8 mouse cellular contexts compared by ENCODE assay signal in genomic region chr11:83291375-83292250, GRCm38 (mm10). TPM values are rescaled to one million over a fixed set of nuclear protein-coding genes. Genes with fewer than 3 reads are reported as not detected.
DNase-seq lines count a peak whose midpoint lies in the region; ATAC-seq and TF ChIP-seq lines count a peak whose summit lies in the region.

No protein-coding gene starts in this region.

- under 1% methylated on average over 38 of the region's 38 CpGs for WGBS in bone marrow, adult 2 months
- under 1% methylated on average over 37 of the region's 38 CpGs for WGBS in embryonic facial prominence, embryonic 15.5 days
- under 1% methylated on average over 38 of the region's 38 CpGs for WGBS in kidney, embryonic 15.5 days

- peak; percentile 99 for ATAC-seq in embryonic facial prominence, embryonic 15.5 days (ENCODE audit: insufficient number of reproducible peaks, low FRiP score, low TSS enrichment, low read depth)
- ATAC-seq in kidney, embryonic 15.5 days (replicated peaks; ENCODE audit: low FRiP score), result peak; percentile 99
- ATAC-seq in monocyte, adult 5-6 weeks (replicated peaks; ENCODE audit: insufficient number of reproducible peaks, low FRiP score, low TSS enrichment, poor library complexity, severe bottlenecking), result peak; percentile 100

- H3K9ac ChIP-seq in embryonic facial prominence, embryonic 15.5 days, result peak overlapping the region; percentile 65
- H3K9ac ChIP-seq in kidney, embryonic 15.5 days, result peak overlapping the region; percentile 79

- H3K9me3 ChIP-seq in embryonic facial prominence, embryonic 15.5 days (replicated peaks), result no peaks in the 10 kb centered on the region
- H3K9me3 ChIP-seq in kidney, embryonic 15.5 days (replicated peaks), result no peaks in the 10 kb centered on the region

- TF ChIP-seq POLR2A in bone marrow, adult 2 months (IDR thresholded peaks at IDR 0.05; ENCODE audit: borderline replicate concordance, control insufficient read depth, low read depth, low read length), result peak; percentile 99

- no peaks in the 10 kb centered on the region; the same call in 1 of the 2 replicates for H3K4me1 ChIP-seq in bone marrow, adult 2 months (ENCODE audit: control insufficient read depth, insufficient read depth, low read length)
- H3K4me1 ChIP-seq in embryonic facial prominence, embryonic 15.5 days, result peaks cover 10% of the 10 kb centered on the region
- peaks cover 25% of the 10 kb centered on the region for H3K4me1 ChIP-seq in kidney, embryonic 15.5 days

- H3K4me3 ChIP-seq in bone marrow, adult 2 months (replicated peaks; ENCODE audit: control insufficient read depth, low read depth, low read length), result peak overlapping the region; percentile 92
- peak overlapping the region; percentile 71 for H3K4me3 ChIP-seq in embryonic facial prominence, embryonic 15.5 days (replicated peaks)
- H3K4me3 ChIP-seq in kidney, embryonic 15.5 days (replicated peaks), result peak overlapping the region; percentile 72

- H3K27ac ChIP-seq in bone marrow, adult 2 months (ENCODE audit: control insufficient read depth, insufficient read depth, low read depth, low read length, poor library complexity), result peak overlapping the region; percentile 59; the same call in 1 of the 2 replicates
- H3K27ac ChIP-seq in embryonic facial prominence, embryonic 15.5 days (replicated peaks), result peak overlapping the region; percentile 87
- H3K27ac ChIP-seq in kidney, embryonic 15.5 days, result peak overlapping the region; percentile 81

- peaks cover 16% of the 10 kb centered on the region; the same call in 1 of the 2 replicates for H3K36me3 ChIP-seq in embryonic facial prominence, embryonic 15.5 days
- H3K36me3 ChIP-seq in kidney, embryonic 15.5 days, result peaks cover 19% of the 10 kb centered on the region

- DNase-seq in 416B (ENCODE audit: low read depth) (peak; percentile 98), liver (peak; percentile 96)
- peak; percentile 96 to 97 for DNase-seq in heart, adult 9 months (ENCODE audit: low spot score in 2 of 2)
- DNase-seq in spleen, postnatal 4 days (ENCODE audit: low spot score in 2 of 2), result peak; percentile 93 to 95

- H3K27me3 ChIP-seq in embryonic facial prominence, embryonic 15.5 days, result no peaks in the 10 kb centered on the region
- H3K27me3 ChIP-seq in kidney, embryonic 15.5 days, result no peaks in the 10 kb centered on the region

- TF ChIP-seq CTCF in bone marrow, adult 2 months (IDR thresholded peaks at IDR 0.05; ENCODE audit: control insufficient read depth, insufficient read depth, low read length), result 0 out of 2 replicates have a peak, but pooled peaks have one; percentile 7

- peak overlapping the region; percentile 78 for H3K4me2 ChIP-seq in embryonic facial prominence, embryonic 15.5 days (replicated peaks)
- peak overlapping the region; percentile 75 for H3K4me2 ChIP-seq in kidney, embryonic 15.5 days

RNA-seq across cellular contexts. Expression of gene Slfn14, which starts 5.1 kb away (rescaled TPM):
- 24.0 and 30.8 TPM in 2 replicates for polyA plus RNA-seq in bone marrow, adult 2 months (2011; ENCODE audit: insufficient read depth, insufficient read length, low replicate concordance, missing spikeins)
- 0.05 and 0.14 TPM in 2 replicates for polyA plus RNA-seq in embryonic facial prominence, embryonic 15.5 days (2015; fragmentation: Nextera tagmentation; extraction: Ambion mirVana)
- 0.30 and 0.66 TPM in 2 replicates for polyA plus RNA-seq in kidney, embryonic 15.5 days (2015; fragmentation: Nextera tagmentation; extraction: Ambion mirVana)
- 0.29 to 0.86 TPM (median 0.43 TPM) in 3 replicates for total RNA-seq in monocyte, adult 5-6 weeks (2017)

RNA-seq across cellular contexts. Expression of gene Ap2b1, which starts 7.2 kb away (rescaled TPM):
- 43.7 and 59.2 TPM in 2 replicates for polyA plus RNA-seq in bone marrow, adult 2 months (2011; ENCODE audit: insufficient read depth, insufficient read length, low replicate concordance, missing spikeins)
- 47.3 and 53.9 TPM in 2 replicates for polyA plus RNA-seq in embryonic facial prominence, embryonic 15.5 days (2015; fragmentation: Nextera tagmentation; extraction: Ambion mirVana)
- 62.5 and 65.2 TPM in 2 replicates for polyA plus RNA-seq in kidney, embryonic 15.5 days (2015; fragmentation: Nextera tagmentation; extraction: Ambion mirVana)
- 58.0 to 88.4 TPM (median 71.4 TPM) in 3 replicates for total RNA-seq in monocyte, adult 5-6 weeks (2017)

RNA-seq across cellular contexts. Expression of gene Pex12, which starts 10.8 kb away (rescaled TPM):
- 1.6 and 7.3 TPM in 2 replicates for polyA plus RNA-seq in bone marrow, adult 2 months (2011; ENCODE audit: insufficient read depth, insufficient read length, low replicate concordance, missing spikeins)
- polyA plus RNA-seq in embryonic facial prominence, embryonic 15.5 days (2015; fragmentation: Nextera tagmentation; extraction: Ambion mirVana), result 14.1 and 14.4 TPM in 2 replicates
- 11.7 and 13.2 TPM in 2 replicates for polyA plus RNA-seq in kidney, embryonic 15.5 days (2015; fragmentation: Nextera tagmentation; extraction: Ambion mirVana)
- 3.8 to 5.7 TPM (median 4.9 TPM) in 3 replicates for total RNA-seq in monocyte, adult 5-6 weeks (2017)

Comparison
In these comparisons a context has a peak if more than half of its experiments do, and no peak if none do; other contexts are left out.
1. Peak in every context shown above with its lines: DNase-seq, ATAC-seq, H3K4me3 ChIP-seq and H3K27ac ChIP-seq.
2. RNA of gene Slfn14, which starts 5.1 kb away (polyA plus RNA-seq): 24.0 to 30.8 TPM in bone marrow, adult 2 months; 0.30 to 0.66 TPM in kidney, embryonic 15.5 days and 0.05 to 0.14 TPM in embryonic facial prominence, embryonic 15.5 days; every median in the first group is over 10 times any median in the second.